Mouse (Mus musculus): ENCODE data around the gene Pbx3. TPM values are rescaled to one million over a fixed set of nuclear protein-coding genes. Genes with fewer than 3 reads are reported as not detected.

Pbx3 gene
- polyA plus RNA-seq, 1 experiment from 2014 or later = 7.9 TPM

- Histone ChIP-seq H3K9ac (no peak overlapping the region), H3K27ac (no peak overlapping the region), H3K4me1 (replicated peaks) (no peaks in the 10 kb centered on the region), H3K27me3 (no peaks in the 10 kb centered on the region), H3K36me3 (no peaks in the 10 kb centered on the region), H3K4me2 (no peak overlapping the region), H3K4me3 (replicated peaks) (no peak overlapping the region), H3K9me3 (replicated peaks) (no peaks in the 10 kb centered on the region)
- 83% methylated on average over 1 of the region's 1 CpGs for WGBS (ENCODE audit: insufficient replicate concordance)
- ATAC-seq (ENCODE audit: low read depth) (no peak), DNase-seq (no peak)
Observed at GRCm38 (mm10) chr2:34289726-34290125, 83.2 kb downstream of the Pbx3 start.

- H3K9ac ChIP-seq = no peak overlapping the region
- H3K36me3 ChIP-seq = no peaks in the 10 kb centered on the region
- ATAC-seq (ENCODE audit: low read depth) (no peak), DNase-seq (no peak)
- H3K4me3 ChIP-seq (replicated peaks) = no peak overlapping the region
- H3K27me3 ChIP-seq = no peaks in the 10 kb centered on the region
- peaks cover 4% of the 10 kb centered on the region for H3K4me1 ChIP-seq (replicated peaks)
- no peak overlapping the region for H3K4me2 ChIP-seq
- no peak overlapping the region for H3K27ac ChIP-seq
- H3K9me3 ChIP-seq (replicated peaks) = no peaks in the 10 kb centered on the region
- 44% methylated on average over 2 of the region's 2 CpGs for WGBS (ENCODE audit: insufficient replicate concordance)
Observed at GRCm38 (mm10) chr2:34284239-34284638, 88.7 kb downstream of the Pbx3 start.

GRCm38 (mm10) chr2:34280996-34281395 is 91.9 kb downstream of the Pbx3 start:
- Histone ChIP-seq H3K9ac (no peak overlapping the region), H3K9me3 (replicated peaks) (no peaks in the 10 kb centered on the region), H3K4me2 (no peak overlapping the region), H3K36me3 (no peaks in the 10 kb centered on the region), H3K4me3 (replicated peaks) (no peak overlapping the region), H3K27ac (no peak overlapping the region), H3K4me1 (replicated peaks) (peaks cover 4% of the 10 kb centered on the region), H3K27me3 (no peaks in the 10 kb centered on the region)
- 77% methylated on average over 3 of the region's 3 CpGs for WGBS (ENCODE audit: insufficient replicate concordance)
- ATAC-seq (ENCODE audit: low read depth) (no peak), DNase-seq (no peak)

- Histone ChIP-seq H3K9ac (no peak overlapping the region), H3K36me3 (no peaks in the 10 kb centered on the region), H3K4me2 (no peak overlapping the region), H3K27me3 (no peaks in the 10 kb centered on the region), H3K4me3 (replicated peaks) (no peak overlapping the region), H3K27ac (no peak overlapping the region), H3K9me3 (replicated peaks) (no peaks in the 10 kb centered on the region), H3K4me1 (replicated peaks) (peaks cover 4% of the 10 kb centered on the region)
- 78% methylated on average over 6 of the region's 6 CpGs for WGBS (ENCODE audit: insufficient replicate concordance)
- ATAC-seq (ENCODE audit: low read depth) (no peak), DNase-seq (no peak)
Observed at GRCm38 (mm10) chr2:34279726-34280125, 93.2 kb downstream of the Pbx3 start.

GRCm38 (mm10) chr2:34275630-34276193 is 97.2 kb downstream of the Pbx3 start:
- H3K4me3 ChIP-seq (replicated peaks) = no peak overlapping the region
- no peaks in the 10 kb centered on the region for H3K27me3 ChIP-seq
- H3K4me2 ChIP-seq = no peak overlapping the region
- 80% methylated on average over 10 of the region's 10 CpGs for WGBS (ENCODE audit: insufficient replicate concordance)
- no peaks in the 10 kb centered on the region for H3K4me1 ChIP-seq (replicated peaks)
- no peak overlapping the region for H3K27ac ChIP-seq
- DNase-seq (no peak), ATAC-seq (ENCODE audit: low read depth) (no peak)
- no peaks in the 10 kb centered on the region for H3K36me3 ChIP-seq
- no peak overlapping the region for H3K9ac ChIP-seq
- H3K9me3 ChIP-seq (replicated peaks) = no peaks in the 10 kb centered on the region

GRCm38 (mm10) chr2:34262046-34262445 is 110.9 kb downstream of the Pbx3 start:
- no peak overlapping the region for H3K9ac ChIP-seq
- H3K4me1 ChIP-seq (replicated peaks) = no peaks in the 10 kb centered on the region
- DNase-seq (no peak), ATAC-seq (ENCODE audit: low read depth) (no peak)
- H3K4me2 ChIP-seq = no peak overlapping the region
- no peak overlapping the region for H3K27ac ChIP-seq
- H3K4me3 ChIP-seq (replicated peaks) = no peak overlapping the region
- H3K36me3 ChIP-seq = no peaks in the 10 kb centered on the region
- H3K9me3 ChIP-seq (replicated peaks) = no peaks in the 10 kb centered on the region
- H3K27me3 ChIP-seq = no peaks in the 10 kb centered on the region

- no peaks in the 10 kb centered on the region for H3K4me1 ChIP-seq (replicated peaks)
- H3K9me3 ChIP-seq (replicated peaks) = no peaks in the 10 kb centered on the region
- H3K4me2 ChIP-seq = no peak overlapping the region
- DNase-seq (no peak), ATAC-seq (ENCODE audit: low read depth) (no peak)
- H3K9ac ChIP-seq = no peak overlapping the region
- no peaks in the 10 kb centered on the region for H3K36me3 ChIP-seq
- H3K4me3 ChIP-seq (replicated peaks) = no peak overlapping the region
- 74% methylated on average over 4 of the region's 4 CpGs for WGBS (ENCODE audit: insufficient replicate concordance)
- H3K27ac ChIP-seq = no peak overlapping the region
- no peaks in the 10 kb centered on the region for H3K27me3 ChIP-seq
Observed at GRCm38 (mm10) chr2:34260653-34261076, 112.3 kb downstream of the Pbx3 start.

GRCm38 (mm10) chr2:34258256-34258655 is 114.7 kb downstream of the Pbx3 start:
- 62% methylated on average over 2 of the region's 2 CpGs for WGBS (ENCODE audit: insufficient replicate concordance)

GRCm38 (mm10) chr2:34257611-34258010 is 115.3 kb downstream of the Pbx3 start:
- no peak overlapping the region for H3K27ac ChIP-seq

More at GRCm38 (mm10) chr2:34258256-34258655, 114.7 kb downstream of the Pbx3 start:
- Histone ChIP-seq H3K4me3 (replicated peaks) (no peak overlapping the region), H3K27me3 (no peaks in the 10 kb centered on the region), H3K4me2 (no peak overlapping the region), H3K9me3 (replicated peaks) (no peaks in the 10 kb centered on the region), H3K9ac (no peak overlapping the region), H3K4me1 (replicated peaks) (no peaks in the 10 kb centered on the region), H3K27ac (no peak overlapping the region), H3K36me3 (no peaks in the 10 kb centered on the region)
- DNase-seq (no peak), ATAC-seq (ENCODE audit: low read depth) (no peak)

GRCm38 (mm10) chr2:34256000-34256553 is 116.9 kb downstream of the Pbx3 start:
- Histone ChIP-seq H3K27me3 (no peaks in the 10 kb centered on the region), H3K9ac (no peak overlapping the region), H3K4me3 (replicated peaks) (no peak overlapping the region), H3K9me3 (replicated peaks) (no peaks in the 10 kb centered on the region), H3K4me2 (no peak overlapping the region), H3K27ac (no peak overlapping the region), H3K4me1 (replicated peaks) (no peaks in the 10 kb centered on the region), H3K36me3 (no peaks in the 10 kb centered on the region)
- no peak for ATAC-seq (ENCODE audit: low read depth)
- no peak for DNase-seq
- 73% methylated on average over 6 of the region's 6 CpGs for WGBS (ENCODE audit: insufficient replicate concordance)

More at GRCm38 (mm10) chr2:34257611-34258010, 115.3 kb downstream of the Pbx3 start:
- no peak overlapping the region for H3K9ac ChIP-seq
- H3K4me1 ChIP-seq (replicated peaks) = no peaks in the 10 kb centered on the region
- WGBS (ENCODE audit: insufficient replicate concordance) = 74% methylated on average over 2 of the region's 2 CpGs
- ATAC-seq (ENCODE audit: low read depth) (no peak), DNase-seq (no peak)
- no peak overlapping the region for H3K4me2 ChIP-seq
- no peaks in the 10 kb centered on the region for H3K36me3 ChIP-seq
- H3K4me3 ChIP-seq (replicated peaks) = no peak overlapping the region
- H3K9me3 ChIP-seq (replicated peaks) = no peaks in the 10 kb centered on the region
- no peaks in the 10 kb centered on the region for H3K27me3 ChIP-seq

- Histone ChIP-seq H3K36me3 (no peaks in the 10 kb centered on the region), H3K27ac (no peak overlapping the region), H3K4me1 (replicated peaks) (peaks cover 8% of the 10 kb centered on the region; the same call in 1 of the 2 replicates), H3K9ac (no peak overlapping the region), H3K4me3 (replicated peaks) (no peak overlapping the region), H3K4me2 (no peak overlapping the region), H3K27me3 (no peaks in the 10 kb centered on the region), H3K9me3 (replicated peaks) (no peaks in the 10 kb centered on the region)
- DNase-seq = no peak
- WGBS (ENCODE audit: insufficient replicate concordance) = 53% methylated on average over 1 of the region's 1 CpGs
- no peak for ATAC-seq (ENCODE audit: low read depth)
Observed at GRCm38 (mm10) chr2:34253627-34254026, 119.3 kb downstream of the Pbx3 start.

GRCm38 (mm10) chr2:34253111-34253510 is 119.8 kb downstream of the Pbx3 start:
- ATAC-seq (ENCODE audit: low read depth) (no peak), DNase-seq (no peak)
- Histone ChIP-seq H3K27ac (no peak overlapping the region), H3K36me3 (no peaks in the 10 kb centered on the region), H3K4me1 (replicated peaks) (peaks cover 8% of the 10 kb centered on the region; the same call in 1 of the 2 replicates), H3K4me3 (replicated peaks) (no peak overlapping the region), H3K9me3 (replicated peaks) (no peaks in the 10 kb centered on the region), H3K9ac (no peak overlapping the region), H3K27me3 (no peaks in the 10 kb centered on the region), H3K4me2 (no peak overlapping the region)
- 36% methylated on average over 1 of the region's 1 CpGs for WGBS (ENCODE audit: insufficient replicate concordance)

Data from liver, embryonic 13.5 days (tissue).